Mouse (Mus musculus) lung, postnatal 0 days (tissue): ENCODE results near the gene Rap1gap2. TPM values are rescaled to one million over a fixed set of nuclear protein-coding genes. Genes with fewer than 3 reads are reported as not detected.
A peak's percentile ranks its signal among the peaks of the same experiment; 100 is the strongest.

Experiments
- ATAC-seq: fragments of 200-750 bp; cut with Nextera tagmentation; 2 replicates; pipeline ENCODE4 v1.8.0; 2017; ENCODE audit warnings: moderate library complexity
- DNase-seq: peaks from one replicate; pipeline ENCODE4 v3.0.0-alpha.2; 2016; ENCODE audit warnings: low spot score
- H3K27ac ChIP-seq: fragments of 300-500 bp; sonication (generic); 2 replicates; pipeline ENCODE4 v1.5.1; 2014; ENCODE audit warnings: antibody characterized with exemption, mild to moderate bottlenecking, low read length, mixed read lengths
- H3K27me3 ChIP-seq: fragments of 300-500 bp; sonication (generic); replicated peaks from 2 replicates; pipeline ENCODE4 v1.6.1; 2014; ENCODE audit warnings: low read length, mixed read lengths; ENCODE audit not compliant: insufficient read depth
- H3K36me3 ChIP-seq: fragments of 300-500 bp; sonication (generic); 2 replicates; pipeline ENCODE4 v1.6.1; 2014; ENCODE audit warnings: low read length, mixed read lengths; ENCODE audit not compliant: insufficient read depth
- H3K4me1 ChIP-seq: fragments of 300-500 bp; sonication (generic); 2 replicates; pipeline ENCODE4 v1.6.1; 2014; ENCODE audit warnings: antibody characterized with exemption, low read depth, low read length, mixed read lengths; ENCODE audit not compliant: insufficient read depth
- H3K4me2 ChIP-seq: fragments of 300-500 bp; sonication (generic); replicated peaks from 2 replicates; pipeline ENCODE4 v1.6.1; 2014; ENCODE audit warnings: low read depth, mild to moderate bottlenecking, low read length, moderate library complexity, mixed read lengths
- H3K4me3 ChIP-seq: fragments of 300-500 bp; sonication (generic); 2 replicates; pipeline ENCODE4 v1.5.1; 2014; ENCODE audit warnings: low read depth, low read length
- H3K9ac ChIP-seq: fragments of 300-500 bp; sonication (generic); replicated peaks from 2 replicates; pipeline ENCODE4 v1.6.1; 2014; ENCODE audit warnings: low read depth, mild to moderate bottlenecking
- H3K9me3 ChIP-seq: fragments of 300-500 bp; sonication (generic); 2 replicates; pipeline ENCODE4 v1.6.1; 2016; ENCODE audit warnings: low read length, mixed read lengths
- CTCF ChIP-seq: IDR thresholded peaks from 2 replicates; pipeline ENCODE4 v1.5.1; 2016; ENCODE audit warnings: antibody characterized with exemption, mild to moderate bottlenecking
- EP300 ChIP-seq: IDR thresholded peaks from 2 replicates; pipeline ENCODE4 v1.6.1; 2016; ENCODE audit warnings: antibody characterized with exemption, mild to moderate bottlenecking, control low read depth
- WGBS: fragments of 180-500 bp; shearing (Covaris S2); extraction: QIAGEN DNeasy Blood & Tissue Kit; methylation state at CpG from one replicate; pipeline ENCODE4 v1.1.7; 2014; 5-methylcytosine and 5-hydroxymethylcytosine counted together
- polyA plus RNA-seq: library from polyadenylated mRNA; unstranded; fragments of >200 nt; fragmentation: Nextera tagmentation; extraction: Ambion mirVana; gene quantifications from 2 replicates; pipeline ENCODE4 v1.2.1, GENCODE M21; 2015

Rap1gap2 gene
- polyA plus RNA-seq, 1 experiment from 2014 or later = 1.1 TPM

DNA sequence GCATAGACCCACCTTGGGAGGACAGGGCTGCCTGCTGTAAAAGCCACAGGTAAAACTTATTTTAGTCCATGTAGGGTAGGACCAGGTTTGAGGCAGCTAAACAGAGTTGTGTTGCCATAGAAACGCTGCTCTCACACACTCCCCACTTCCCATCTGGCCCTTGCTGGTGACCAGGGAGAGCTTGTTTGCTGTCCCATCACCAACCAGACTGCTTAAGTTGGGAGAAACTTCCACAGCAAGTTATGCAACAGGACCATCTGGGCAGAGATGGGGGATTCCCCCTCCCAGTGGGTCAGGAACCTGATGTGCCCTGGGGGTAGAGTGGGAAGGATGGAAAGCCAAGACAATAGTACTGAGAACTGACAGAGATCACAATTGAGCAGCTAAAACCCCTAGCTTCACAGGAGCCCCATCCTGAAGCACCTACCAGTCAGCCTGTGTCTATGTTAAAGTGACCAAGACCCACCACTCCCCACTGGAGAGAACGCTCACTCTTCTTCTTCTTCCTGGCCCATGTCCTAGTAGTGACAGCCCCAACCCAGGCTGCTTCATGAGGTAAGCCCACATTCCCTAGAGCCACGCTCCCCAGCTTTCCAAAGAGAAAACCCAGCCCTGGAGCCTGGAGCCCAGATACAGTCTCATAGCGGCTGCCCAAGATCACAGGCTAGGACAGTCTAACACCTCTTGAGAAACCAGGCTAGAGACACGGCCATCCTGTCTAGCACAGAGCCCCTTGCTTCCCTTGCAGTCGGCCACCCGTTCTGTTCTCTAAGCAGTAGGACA is 125.1 kb downstream of the Rap1gap2 start:
- H3K9ac ChIP-seq = no peak overlapping the region
- ATAC-seq (0 out of 2 replicates have a peak, but pooled peaks have one; percentile 22), DNase-seq (peak; percentile 24)
- no peak overlapping the region for H3K4me2 ChIP-seq
- H3K27ac ChIP-seq = no peak overlapping the region
- H3K4me3 ChIP-seq = no peak overlapping the region
- TF ChIP-seq CTCF (no peak), EP300 (no peak)
- H3K27me3 ChIP-seq = no peaks in the 10 kb centered on the region
- H3K4me1 ChIP-seq = no peaks in the 10 kb centered on the region
- 80% methylated on average over 7 of the region's 7 CpGs for WGBS
- no peaks in the 10 kb centered on the region for H3K9me3 ChIP-seq
- H3K36me3 ChIP-seq = no peaks in the 10 kb centered on the region

- H3K9ac ChIP-seq = no peak overlapping the region
- no peaks in the 10 kb centered on the region for H3K27me3 ChIP-seq
- no peaks in the 10 kb centered on the region for H3K4me1 ChIP-seq
- no peak overlapping the region for H3K27ac ChIP-seq
- no peaks in the 10 kb centered on the region for H3K36me3 ChIP-seq
- ATAC-seq = no peak
- no peaks in the 10 kb centered on the region for H3K9me3 ChIP-seq
- WGBS = 73% methylated on average over 5 of the region's 5 CpGs
- no peak for DNase-seq
- H3K4me3 ChIP-seq = no peak overlapping the region
- no peak for TF ChIP-seq EP300
- no peak for TF ChIP-seq CTCF
- H3K4me2 ChIP-seq = no peak overlapping the region
Observed at GRCm38 (mm10) chr11:74483871-74484270, 126.8 kb downstream of the Rap1gap2 start.

- Histone ChIP-seq H3K9ac (no peak overlapping the region), H3K9me3 (no peaks in the 10 kb centered on the region), H3K27ac (no peak overlapping the region), H3K4me3 (no peak overlapping the region), H3K27me3 (no peaks in the 10 kb centered on the region), H3K4me2 (no peak overlapping the region), H3K36me3 (no peaks in the 10 kb centered on the region), H3K4me1 (no peaks in the 10 kb centered on the region)
- DNase-seq (peak; percentile 50), ATAC-seq (peak; percentile 57)
- WGBS = 47% methylated on average over 6 of the region's 6 CpGs
- TF ChIP-seq EP300 (no peak), CTCF (no peak)
Observed at GRCm38 (mm10) chr11:74483153-74483817, 127.4 kb downstream of the Rap1gap2 start.

DNA sequence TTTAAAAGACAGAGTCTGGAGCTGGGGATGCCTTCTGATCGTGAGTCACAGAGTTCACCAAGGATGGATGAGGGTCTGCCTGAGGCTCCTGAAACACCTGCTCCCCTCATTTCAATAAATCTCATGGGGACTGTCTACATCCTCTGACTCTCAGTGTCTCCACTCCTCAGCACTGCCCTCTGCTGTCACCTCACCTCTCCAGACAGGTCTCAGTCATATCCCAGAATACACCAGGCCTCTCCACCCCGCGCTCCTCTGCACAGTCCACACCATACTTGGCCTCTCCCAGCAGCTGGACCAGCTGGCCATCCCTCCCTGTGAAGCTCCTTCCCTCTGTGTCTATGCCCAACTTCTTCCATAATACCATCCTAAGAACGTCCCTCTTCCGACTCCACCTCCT is 128.9 kb downstream of the Rap1gap2 start:
- no peak overlapping the region for H3K9ac ChIP-seq
- no peak for ATAC-seq
- no peaks in the 10 kb centered on the region for H3K27me3 ChIP-seq
- H3K9me3 ChIP-seq = no peaks in the 10 kb centered on the region
- no peak overlapping the region for H3K4me3 ChIP-seq
- no peaks in the 10 kb centered on the region for H3K36me3 ChIP-seq
- TF ChIP-seq CTCF = no peak
- H3K4me1 ChIP-seq = no peaks in the 10 kb centered on the region
- WGBS = 70% methylated on average over 5 of the region's 5 CpGs
- H3K27ac ChIP-seq = no peak overlapping the region
- no peak overlapping the region for H3K4me2 ChIP-seq
- DNase-seq = no peak

- DNase-seq (peak; percentile 16), ATAC-seq (no peak)
- H3K36me3 ChIP-seq = no peaks in the 10 kb centered on the region
- no peak overlapping the region for H3K4me3 ChIP-seq
- H3K9ac ChIP-seq = no peak overlapping the region
- no peaks in the 10 kb centered on the region for H3K9me3 ChIP-seq
- no peaks in the 10 kb centered on the region for H3K4me1 ChIP-seq
- H3K27me3 ChIP-seq = no peaks in the 10 kb centered on the region
- H3K27ac ChIP-seq = no peak overlapping the region
- no peak overlapping the region for H3K4me2 ChIP-seq
- WGBS = 62% methylated on average over 5 of the region's 5 CpGs
- TF ChIP-seq CTCF = no peak
- no peak for TF ChIP-seq EP300
Observed at GRCm38 (mm10) chr11:74479715-74480289, 130.9 kb downstream of the Rap1gap2 start.

GRCm38 (mm10) chr11:74478877-74479276 is 131.8 kb downstream of the Rap1gap2 start:
- Histone ChIP-seq H3K27me3 (no peaks in the 10 kb centered on the region), H3K4me3 (no peak overlapping the region), H3K36me3 (no peaks in the 10 kb centered on the region), H3K4me1 (no peaks in the 10 kb centered on the region), H3K9me3 (no peaks in the 10 kb centered on the region), H3K4me2 (no peak overlapping the region), H3K27ac (no peak overlapping the region), H3K9ac (no peak overlapping the region)
- TF ChIP-seq EP300 (no peak), CTCF (no peak)
- no peak for ATAC-seq
- 88% methylated on average over 2 of the region's 2 CpGs for WGBS
- DNase-seq = no peak
